Mouse (Mus musculus) lung, adult 2 months (tissue): Measurements from ENCODE around the gene Fbxl17.

ENCODE experiments used
- CTCF ChIP-seq: fragments of 200-500 bp; IDR thresholded peaks from 2 replicates; pipeline ENCODE4 v1.5.1; 2011; ENCODE audit warnings: mild to moderate bottlenecking, low read length, control low read depth; ENCODE audit not compliant: insufficient read depth
- POLR2A ChIP-seq: fragments of 200-500 bp; IDR thresholded peaks from 2 replicates; pipeline ENCODE4 v1.6.1; 2011; ENCODE audit warnings: low read depth, mild to moderate bottlenecking, control low read depth, low read length, borderline replicate concordance; ENCODE audit errors: extremely low read depth

DNA sequence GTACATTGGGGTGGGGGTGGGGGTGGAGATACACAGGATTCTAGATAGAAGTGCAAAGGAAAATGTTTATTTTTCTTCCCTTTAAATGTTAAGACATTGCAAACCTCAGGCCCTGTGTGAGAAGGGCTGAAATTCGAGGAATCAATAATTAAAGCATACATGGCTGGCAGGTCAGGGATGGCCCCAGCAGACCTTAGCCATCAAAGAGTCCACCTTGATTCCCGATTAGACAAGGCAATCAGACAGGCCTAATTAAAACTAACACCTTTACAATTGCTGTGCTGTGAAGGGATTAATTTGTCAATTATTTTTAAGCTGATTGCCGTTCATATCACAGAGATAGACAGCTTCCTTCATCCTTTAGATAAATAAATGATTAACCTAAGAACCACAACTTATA is 439.0 kb downstream of the Fbxl17 start:
- no peak for TF ChIP-seq CTCF
- no peak for TF ChIP-seq POLR2A
